Mouse (Mus musculus) cerebellum, postnatal 14 days (tissue): ENCODE results near the gene Olfr1132.
"Not testable (repeated sequence)": the region's sequence is repeated elsewhere in the genome, so short reads cannot be mapped to it uniquely, and the experiment has no call there.

ENCODE experiments used
- DNase-seq, 2 experiments: peaks; one replicate each; pipeline ENCODE4 v3.0.0; 2021; ENCODE audit warnings: mixed read lengths in 2 of 2

Olfr1132 gene

GRCm38 (mm10) chr2:87637435-87637834, at the start of gene Olfr1132:
Gene Olfr1132 (minus strand): TSS chr2:87637535.
- no peak for DNase-seq

GRCm38 (mm10) chr2:87673564-87673963, 36.2 kb upstream of the Olfr1132 start, which contains the start of gene Olfr1135:
Gene Olfr1135 (minus strand): TSS chr2:87673664.
- DNase-seq, result no peak

- no peak for DNase-seq
Measured at GRCm38 (mm10) chr2:87658360-87658759, 21.0 kb upstream of the Olfr1132 start, which contains the start of gene Olfr1134. Gene Olfr1134 (minus strand): TSS chr2:87658460.

GRCm38 (mm10) chr2:87647274-87647673, 9.9 kb upstream of the Olfr1132 start, which contains the start of gene Olfr1133:
Gene Olfr1133 (minus strand): TSS chr2:87647374.
- no peak for DNase-seq

GRCm38 (mm10) chr2:87642441-87642840, 5.1 kb upstream of the Olfr1132 start:
- no peak for DNase-seq

- no peak for DNase-seq
Measured at GRCm38 (mm10) chr2:87626804-87627203, 10.5 kb downstream of the Olfr1132 start, which contains the start of gene Olfr1131. Gene Olfr1131 (plus strand): TSS chr2:87627104.

GRCm38 (mm10) chr2:87605912-87606311, 31.4 kb downstream of the Olfr1132 start, which contains the start of gene Olfr1130:
Gene Olfr1130 (plus strand): TSS chr2:87606212.
- DNase-seq, result not testable (repeated sequence)
